Mouse (Mus musculus): ENCODE measurements around the gene Gpsm3.

The Gpsm3 gene

GRCm38 (mm10) chr17:34583397-34583796, 6.2 kb upstream of the Gpsm3 start:
- no peak for DNase-seq (ENCODE audit: low spot score)

- DNase-seq (ENCODE audit: low spot score) = no peak
Measured at GRCm38 (mm10) chr17:34583819-34584218, 5.8 kb upstream of the Gpsm3 start.

- DNase-seq (ENCODE audit: low spot score) = no peak
Measured at GRCm38 (mm10) chr17:34585121-34585520, 4.5 kb upstream of the Gpsm3 start.

GRCm38 (mm10) chr17:34585877-34586771, 3.5 kb upstream of the Gpsm3 start:
- DNase-seq (ENCODE audit: low spot score) = no peak

GRCm38 (mm10) chr17:34586796-34587422, 2.7 kb upstream of the Gpsm3 start:
- peak; percentile 87 for DNase-seq (ENCODE audit: low spot score)

- DNase-seq (ENCODE audit: low spot score) = peak; percentile 99
Measured at GRCm38 (mm10) chr17:34587423-34587811, 2.2 kb upstream of the Gpsm3 start.

GRCm38 (mm10) chr17:34587814-34588213, 1.8 kb upstream of the Gpsm3 start:
- DNase-seq (ENCODE audit: low spot score) = no peak

GRCm38 (mm10) chr17:34588767-34589166, 839 bp upstream of the Gpsm3 start:
- DNase-seq (ENCODE audit: low spot score) = no peak

- no peak for DNase-seq (ENCODE audit: low spot score)
Measured at GRCm38 (mm10) chr17:34589206-34589605, 400 bp upstream of the Gpsm3 start.

- DNase-seq (ENCODE audit: low spot score) = no peak
Measured at GRCm38 (mm10) chr17:34590154-34590987, 765 bp downstream of the Gpsm3 start.

- no peak for DNase-seq (ENCODE audit: low spot score)
Measured at GRCm38 (mm10) chr17:34591029-34591993, 1.7 kb downstream of the Gpsm3 start, which contains the start of gene Pbx2. Pbx2 (plus strand) TSS chr17:34591266.

- no peak for DNase-seq (ENCODE audit: low spot score)
Measured at GRCm38 (mm10) chr17:34591994-34592375, 2.4 kb downstream of the Gpsm3 start.

- DNase-seq (ENCODE audit: low spot score) = no peak
Measured at GRCm38 (mm10) chr17:34592581-34593549, 3.3 kb downstream of the Gpsm3 start.

- no peak for DNase-seq (ENCODE audit: low spot score)
Measured at GRCm38 (mm10) chr17:34593752-34594525, 4.3 kb downstream of the Gpsm3 start.

GRCm38 (mm10) chr17:34596098-34596497, 6.5 kb downstream of the Gpsm3 start:
- no peak for DNase-seq (ENCODE audit: low spot score)

GRCm38 (mm10) chr17:34597566-34598095, 8.0 kb downstream of the Gpsm3 start, which contains the start of gene Ager:
Ager (plus strand) TSS chr17:34597862.
- no peak for DNase-seq (ENCODE audit: low spot score)

GRCm38 (mm10) chr17:34599891-34600290, 10.3 kb downstream of the Gpsm3 start:
- DNase-seq (ENCODE audit: low spot score) = no peak

GRCm38 (mm10) chr17:34601796-34602195, 12.2 kb downstream of the Gpsm3 start:
- no peak for DNase-seq (ENCODE audit: low spot score)

Data from left cerebral cortex, adult 11 months (tissue).